Mouse (Mus musculus): ENCODE measurements at regions not wholly inside any gene's neighbourhood (a gene's known extent, or its start where the extent isn't known, plus 50 kb on each side); places are given as distances from the start of the nearest gene placed in this dataset.

GRCm38 (mm10) chr13:102391911-102392310 is 301.4 kb upstream of the Cd180 start:
- no peak overlapping the region for H3K4me3 ChIP-seq (ENCODE audit: low read depth, low read length)
- 63% methylated on average over 2 of the region's 2 CpGs for WGBS
- no peak for TF ChIP-seq CTCF (IDR thresholded peaks at IDR 0.05)
- no peak for TF ChIP-seq EP300 (IDR thresholded peaks at IDR 0.05)
- H3K4me2 ChIP-seq (replicated peaks; ENCODE audit: low read depth, low read length): no peak overlapping the region
- no peaks in the 10 kb centered on the region for H3K4me1 ChIP-seq (ENCODE audit: insufficient read depth, low read depth, low read length)
- no peak for ATAC-seq
- H3K36me3 ChIP-seq (ENCODE audit: insufficient read depth, low read length): no peaks in the 10 kb centered on the region
- H3K9ac ChIP-seq (replicated peaks; ENCODE audit: low read depth): no peak overlapping the region
- H3K27me3 ChIP-seq (replicated peaks; ENCODE audit: insufficient read depth, low read length): no peaks in the 10 kb centered on the region
- H3K27ac ChIP-seq (ENCODE audit: low read length): no peak overlapping the region
- no peak for DNase-seq (ENCODE audit: low spot score)
- no peaks in the 10 kb centered on the region for H3K9me3 ChIP-seq (ENCODE audit: low read length)

- WGBS: 55% methylated on average over 10 of the region's 10 CpGs
- Histone ChIP-seq H3K9me3 (ENCODE audit: low read length) (no peaks in the 10 kb centered on the region), H3K27me3 (replicated peaks; ENCODE audit: insufficient read depth, low read length) (no peaks in the 10 kb centered on the region), H3K36me3 (ENCODE audit: insufficient read depth, low read length) (no peaks in the 10 kb centered on the region), H3K4me3 (ENCODE audit: low read depth, low read length) (no peak overlapping the region), H3K27ac (ENCODE audit: low read length) (no peak overlapping the region), H3K9ac (replicated peaks; ENCODE audit: low read depth) (no peak overlapping the region), H3K4me1 (ENCODE audit: insufficient read depth, low read depth, low read length) (no peaks in the 10 kb centered on the region), H3K4me2 (replicated peaks; ENCODE audit: low read depth, low read length) (no peak overlapping the region)
- no peak for DNase-seq (ENCODE audit: low spot score)
- ATAC-seq: no peak
- no peak for TF ChIP-seq EP300 (IDR thresholded peaks at IDR 0.05)
- no peak for TF ChIP-seq CTCF (IDR thresholded peaks at IDR 0.05)
Observed at GRCm38 (mm10) chr13:102392868-102393661, 300.3 kb upstream of the Cd180 start.

- 51% methylated on average over 2 of the region's 2 CpGs for WGBS
- no peak for TF ChIP-seq CTCF (IDR thresholded peaks at IDR 0.05)
- TF ChIP-seq EP300 (IDR thresholded peaks at IDR 0.05): no peak
- ATAC-seq (no peak), DNase-seq (ENCODE audit: low spot score) (no peak)
- Histone ChIP-seq H3K36me3 (ENCODE audit: insufficient read depth, low read length) (no peaks in the 10 kb centered on the region), H3K4me3 (ENCODE audit: low read depth, low read length) (no peak overlapping the region), H3K27ac (ENCODE audit: low read length) (no peak overlapping the region), H3K9ac (replicated peaks; ENCODE audit: low read depth) (no peak overlapping the region), H3K4me2 (replicated peaks; ENCODE audit: low read depth, low read length) (no peak overlapping the region), H3K4me1 (ENCODE audit: insufficient read depth, low read depth, low read length) (no peaks in the 10 kb centered on the region), H3K27me3 (replicated peaks; ENCODE audit: insufficient read depth, low read length) (no peaks in the 10 kb centered on the region), H3K9me3 (ENCODE audit: low read length) (no peaks in the 10 kb centered on the region)
Observed at GRCm38 (mm10) chr13:102393662-102393970, 299.7 kb upstream of the Cd180 start.

- DNase-seq (ENCODE audit: low spot score) (no peak), ATAC-seq (no peak)
- TF ChIP-seq CTCF (IDR thresholded peaks at IDR 0.05) (no peak), EP300 (IDR thresholded peaks at IDR 0.05) (no peak)
- Histone ChIP-seq H3K9ac (replicated peaks; ENCODE audit: low read depth) (no peak overlapping the region), H3K27me3 (replicated peaks; ENCODE audit: insufficient read depth, low read length) (no peaks in the 10 kb centered on the region), H3K4me1 (ENCODE audit: insufficient read depth, low read depth, low read length) (no peaks in the 10 kb centered on the region), H3K4me3 (ENCODE audit: low read depth, low read length) (no peak overlapping the region), H3K9me3 (ENCODE audit: low read length) (no peaks in the 10 kb centered on the region), H3K36me3 (ENCODE audit: insufficient read depth, low read length) (no peaks in the 10 kb centered on the region), H3K4me2 (replicated peaks; ENCODE audit: low read depth, low read length) (no peak overlapping the region), H3K27ac (ENCODE audit: low read length) (no peak overlapping the region)
- 61% methylated on average over 3 of the region's 3 CpGs for WGBS
Observed at GRCm38 (mm10) chr13:102394057-102394456, 299.3 kb upstream of the Cd180 start.

GRCm38 (mm10) chr13:102397411-102397810 is 295.9 kb upstream of the Cd180 start:
- H3K4me1 ChIP-seq (ENCODE audit: insufficient read depth, low read depth, low read length): no peaks in the 10 kb centered on the region
- DNase-seq (ENCODE audit: low spot score) (no peak), ATAC-seq (no peak)
- WGBS: 81% methylated on average over 4 of the region's 4 CpGs
- no peak overlapping the region for H3K4me3 ChIP-seq (ENCODE audit: low read depth, low read length)
- no peaks in the 10 kb centered on the region for H3K9me3 ChIP-seq (ENCODE audit: low read length)
- no peak overlapping the region for H3K9ac ChIP-seq (replicated peaks; ENCODE audit: low read depth)
- TF ChIP-seq CTCF (IDR thresholded peaks at IDR 0.05) (no peak), EP300 (IDR thresholded peaks at IDR 0.05) (no peak)
- H3K27ac ChIP-seq (ENCODE audit: low read length): no peak overlapping the region
- H3K27me3 ChIP-seq (replicated peaks; ENCODE audit: insufficient read depth, low read length): no peaks in the 10 kb centered on the region
- no peak overlapping the region for H3K4me2 ChIP-seq (replicated peaks; ENCODE audit: low read depth, low read length)
- H3K36me3 ChIP-seq (ENCODE audit: insufficient read depth, low read length): no peaks in the 10 kb centered on the region

GRCm38 (mm10) chr13:102411840-102412239 is 281.5 kb upstream of the Cd180 start:
- DNase-seq (ENCODE audit: low spot score) (no peak), ATAC-seq (no peak)
- TF ChIP-seq EP300 (IDR thresholded peaks at IDR 0.05) (no peak), CTCF (IDR thresholded peaks at IDR 0.05) (no peak)
- H3K9me3 ChIP-seq (ENCODE audit: low read length): no peaks in the 10 kb centered on the region
- H3K27ac ChIP-seq (ENCODE audit: low read length): no peak overlapping the region
- no peak overlapping the region for H3K4me2 ChIP-seq (replicated peaks; ENCODE audit: low read depth, low read length)
- no peaks in the 10 kb centered on the region for H3K36me3 ChIP-seq (ENCODE audit: insufficient read depth, low read length)
- 75% methylated on average over 4 of the region's 4 CpGs for WGBS
- H3K4me3 ChIP-seq (ENCODE audit: low read depth, low read length): no peak overlapping the region
- H3K27me3 ChIP-seq (replicated peaks; ENCODE audit: insufficient read depth, low read length): no peaks in the 10 kb centered on the region
- H3K4me1 ChIP-seq (ENCODE audit: insufficient read depth, low read depth, low read length): no peaks in the 10 kb centered on the region
- H3K9ac ChIP-seq (replicated peaks; ENCODE audit: low read depth): no peak overlapping the region
